Mouse (Mus musculus) thymus, adult 2 months (tissue): ENCODE measurements around the gene Dazap1. TPM values are rescaled to one million over a fixed set of nuclear protein-coding genes. Genes with fewer than 3 reads are reported as not detected.

Experiments used
- DNase-seq: peaks from one replicate; pipeline ENCODE4 v3.0.0; 2021
- H3K27ac ChIP-seq: fragments of 200-500 bp; 2 replicates; pipeline ENCODE4 v1.5.1; 2012; ENCODE audit warnings: low read length, control low read depth; ENCODE audit not compliant: control insufficient read depth, insufficient read depth
- H3K27me3 ChIP-seq: fragments of 200-500 bp; 2 replicates; pipeline ENCODE4 v1.6.1; 2012; ENCODE audit warnings: mild to moderate bottlenecking, low read length, moderate library complexity, mixed read lengths; ENCODE audit not compliant: control insufficient read depth, insufficient read depth
- H3K36me3 ChIP-seq: fragments of 200-500 bp; 2 replicates; pipeline ENCODE4 v1.6.1; 2012; ENCODE audit warnings: mild to moderate bottlenecking, low read length, moderate library complexity; ENCODE audit not compliant: control insufficient read depth, insufficient read depth
- H3K4me1 ChIP-seq: fragments of 200-500 bp; replicated peaks from 2 replicates; pipeline ENCODE4 v1.6.1; 2012; ENCODE audit warnings: low read length; ENCODE audit not compliant: control insufficient read depth, insufficient read depth
- H3K4me3 ChIP-seq: fragments of 200-500 bp; 2 replicates; pipeline ENCODE4 v1.5.1; 2012; ENCODE audit warnings: mild to moderate bottlenecking, low read length, control low read depth, moderate library complexity; ENCODE audit not compliant: control insufficient read depth, insufficient read depth
- CTCF ChIP-seq: fragments of 200-500 bp; IDR thresholded peaks from 2 replicates; pipeline ENCODE4 v1.5.1; 2012; ENCODE audit warnings: mild to moderate bottlenecking, control low read depth, low read length, moderate library complexity, borderline replicate concordance; ENCODE audit not compliant: control insufficient read depth, poor library complexity, insufficient read depth; ENCODE audit errors: extremely low read depth
- POLR2A ChIP-seq: fragments of 200-500 bp; IDR thresholded peaks from 2 replicates; pipeline ENCODE4 v1.6.1; 2012; ENCODE audit warnings: mild to moderate bottlenecking, low read length, control low read depth, moderate library complexity; ENCODE audit not compliant: control insufficient read depth, poor library complexity, insufficient read depth; ENCODE audit errors: extremely low read depth
- WGBS: fragments of 180-500 bp; shearing (Covaris S2); methylation state at CpG from one replicate; pipeline ENCODE4 v1.1.7; 2018; 5-methylcytosine and 5-hydroxymethylcytosine counted together
- polyA plus RNA-seq: library from polyadenylated mRNA; depleted of rRNA; stranded (reverse); fragments of >200 nt; gene quantifications from 2 replicates; pipeline ENCODE4 v1.2.3, GENCODE M21; 2012

The Dazap1 gene
- polyA plus RNA-seq, 1 experiment = 134 TPM

- no peaks in the 10 kb centered on the region for H3K27me3 ChIP-seq
- no peak overlapping the region for H3K27ac ChIP-seq
- no peaks in the 10 kb centered on the region for H3K36me3 ChIP-seq
- DNase-seq = no peak
- H3K4me1 ChIP-seq = peaks cover 40% of the 10 kb centered on the region
- 93% methylated on average over 21 of the region's 21 CpGs for WGBS
- no peak overlapping the region for H3K4me3 ChIP-seq
- TF ChIP-seq POLR2A (0 out of 2 replicates have a peak, but pooled peaks have one; percentile 7), CTCF (no peak)
Measured at GRCm38 (mm10) chr10:80321670-80322581, 60.6 kb downstream of the Dazap1 start.

GRCm38 (mm10) chr10:80322811-80323211 is 61.5 kb downstream of the Dazap1 start:
- no peak overlapping the region for H3K27ac ChIP-seq
- no peaks in the 10 kb centered on the region for H3K36me3 ChIP-seq
- WGBS = 4% methylated on average over 28 of the region's 28 CpGs
- H3K4me1 ChIP-seq = peaks cover 40% of the 10 kb centered on the region
- no peaks in the 10 kb centered on the region for H3K27me3 ChIP-seq
- TF ChIP-seq CTCF (no peak), POLR2A (no peak)
- no peak for DNase-seq
- peak overlapping the region; percentile 91 for H3K4me3 ChIP-seq

GRCm38 (mm10) chr10:80323261-80324119 is 62.2 kb downstream of the Dazap1 start:
- TF ChIP-seq POLR2A = no peak
- TF ChIP-seq CTCF = peak; percentile 16; the same call in 1 of the 2 replicates
- no peak overlapping the region for H3K27ac ChIP-seq
- peak; percentile 58 for DNase-seq
- peaks cover 40% of the 10 kb centered on the region for H3K4me1 ChIP-seq
- H3K27me3 ChIP-seq = no peaks in the 10 kb centered on the region
- H3K36me3 ChIP-seq = no peaks in the 10 kb centered on the region
- under 1% methylated on average over 46 of the region's 46 CpGs for WGBS
- peak overlapping the region; percentile 91 for H3K4me3 ChIP-seq

GRCm38 (mm10) chr10:80324120-80325037 is 63.1 kb downstream of the Dazap1 start:
- no peaks in the 10 kb centered on the region for H3K36me3 ChIP-seq
- no peaks in the 10 kb centered on the region for H3K27me3 ChIP-seq
- 87% methylated on average over 17 of the region's 17 CpGs for WGBS
- H3K27ac ChIP-seq = no peak overlapping the region
- no peak for DNase-seq
- H3K4me3 ChIP-seq = no peak overlapping the region
- TF ChIP-seq CTCF (no peak), POLR2A (no peak)
- peaks cover 34% of the 10 kb centered on the region for H3K4me1 ChIP-seq

- H3K4me3 ChIP-seq = no peak overlapping the region
- peaks cover under 1% of the 10 kb centered on the region; the same call in 1 of the 2 replicates for H3K27me3 ChIP-seq
- H3K4me1 ChIP-seq = peaks cover 36% of the 10 kb centered on the region
- TF ChIP-seq POLR2A (no peak), CTCF (no peak)
- H3K27ac ChIP-seq = no peak overlapping the region
- WGBS = 95% methylated on average over 21 of the region's 21 CpGs
- DNase-seq = no peak
- H3K36me3 ChIP-seq = no peaks in the 10 kb centered on the region
Measured at GRCm38 (mm10) chr10:80325045-80325444, 63.8 kb downstream of the Dazap1 start.
